Mouse (Mus musculus): ENCODE data around the gene Slc25a30.

GRCm38 (mm10) chr14:75809931-75810330 lies 23.1 kb upstream of the Slc25a30 start:
- TF ChIP-seq CTCF (conservative IDR thresholded peaks at IDR 0.05 in 1 of 2, IDR thresholded peaks at IDR 0.05 in 1 of 2; ENCODE audit: low read depth in 2 of 2, low read length in 2 of 2) = no peak
- TF ChIP-seq E2F4 (IDR thresholded peaks at IDR 0.05; ENCODE audit: insufficient replicate concordance, low read depth, low read length) = no peak
- TF ChIP-seq POLR2A (IDR thresholded peaks at IDR 0.05; ENCODE audit: low read depth, low read length) = no peak
- no peak for TF ChIP-seq NRF1 (IDR thresholded peaks at IDR 0.05; ENCODE audit: low read depth, low read length)
- TF ChIP-seq GABPA (IDR thresholded peaks at IDR 0.05; ENCODE audit: insufficient replicate concordance, low read depth, low read length) = no peak
- no peak for TF ChIP-seq POLR2AphosphoS2 (IDR thresholded peaks at IDR 0.05; ENCODE audit: low read depth, low read length)
- no peak for TF ChIP-seq ZKSCAN1 (IDR thresholded peaks at IDR 0.05; ENCODE audit: borderline replicate concordance, low read depth, low read length)
- TF ChIP-seq MAZ (IDR thresholded peaks at IDR 0.05; ENCODE audit: low read depth, low read length) = no peak
- no peak for TF ChIP-seq MAX (IDR thresholded peaks at IDR 0.05; ENCODE audit: low read length)
- no peak for TF ChIP-seq ETS1 (conservative IDR thresholded peaks at IDR 0.05; ENCODE audit: low read depth, low read length)
- no peak for TF ChIP-seq EP300 (IDR thresholded peaks at IDR 0.05; ENCODE audit: low read length)
